Mouse (Mus musculus): ENCODE results near the gene Myom1.

GRCm38 (mm10) chr17:71164991-71165390 lies 162.6 kb downstream of the Myom1 start:
- no peak for TF ChIP-seq POLR2A (IDR thresholded peaks at IDR 0.05; ENCODE audit: borderline replicate concordance, insufficient read depth, low read length)
- no peak for TF ChIP-seq CTCF (IDR thresholded peaks at IDR 0.05; ENCODE audit: borderline replicate concordance, insufficient read depth, low read depth, low read length)

All from cerebellum, adult 2 months (tissue).